Mouse (Mus musculus): ENCODE results near the gene Gdpd5.
"Not testable (repeated sequence)": the region's sequence is repeated elsewhere in the genome, so short reads cannot be mapped to it uniquely, and the experiment has no call there.

The Gdpd5 gene

DNA sequence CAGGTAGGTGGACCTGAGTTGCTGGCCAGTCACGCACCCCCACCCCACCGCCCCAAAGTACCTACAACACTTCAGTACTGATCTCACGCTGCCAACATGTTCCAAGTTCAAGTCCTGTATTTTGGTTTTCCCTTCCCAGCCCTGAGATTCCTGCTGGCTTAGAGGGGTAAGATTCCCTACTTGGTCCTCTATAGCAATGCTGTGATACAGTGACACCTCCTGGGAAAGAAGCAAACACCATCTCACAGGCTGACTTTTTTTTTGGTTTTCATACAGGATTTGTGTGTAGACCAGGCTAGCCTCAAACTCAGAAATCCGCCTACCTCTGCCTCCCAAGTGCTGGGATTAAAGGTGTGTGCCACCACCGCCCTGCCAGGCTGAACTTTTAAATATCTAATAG lies 96.0 kb downstream of the Gdpd5 start:
- DNase-seq, result no peak

DNA sequence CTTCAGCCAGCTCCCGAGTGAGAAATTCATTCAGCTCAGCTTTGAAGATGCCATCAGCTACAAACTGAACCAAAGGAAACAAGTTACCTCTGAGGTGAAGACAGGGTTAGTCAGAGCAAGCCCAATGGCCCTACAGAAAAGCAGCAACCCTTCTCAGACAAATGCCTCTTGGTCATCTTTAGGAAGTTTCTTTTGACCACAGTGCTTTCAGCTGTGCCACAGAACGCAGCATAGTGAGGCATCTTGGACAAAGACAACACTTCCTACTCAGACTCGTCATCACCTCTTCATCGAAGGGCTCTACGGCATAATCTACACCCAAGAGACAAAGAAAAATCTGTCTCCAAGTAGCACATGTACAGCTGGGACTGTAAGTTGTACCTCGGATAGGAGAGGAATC lies 101.4 kb downstream of the Gdpd5 start:
- DNase-seq, result no peak

GRCm38 (mm10) chr7:99483271-99483923 lies 102.2 kb downstream of the Gdpd5 start, which contains the start of gene Rps3:
TSS of gene Rps3 (minus strand) at chr7:99483738.
- DNase-seq, result peak; percentile 93 to 94

DNA sequence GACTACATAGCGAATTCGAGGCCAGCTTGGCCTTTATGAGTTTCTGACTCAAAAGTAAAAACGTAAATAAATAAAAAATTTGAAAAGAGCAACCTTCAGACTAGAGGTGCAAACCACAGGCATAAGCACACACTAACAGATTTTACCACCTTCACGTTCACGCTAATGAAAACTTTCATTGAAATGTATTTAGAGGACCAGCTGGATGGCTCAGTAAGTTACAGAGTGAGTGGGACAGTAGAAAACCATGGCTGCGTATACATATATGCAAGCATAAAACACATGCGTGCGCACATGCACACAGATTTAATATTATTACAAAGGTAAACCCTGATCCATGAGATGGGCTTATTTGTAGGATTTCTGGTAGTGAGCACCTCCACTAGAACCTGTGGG lies 102.7 kb downstream of the Gdpd5 start:
- DNase-seq, result no peak

- no peak for DNase-seq
These were observed 103.5 kb downstream of the Gdpd5 start for GRCm38 (mm10) chr7:99484679-99485078.

DNA sequence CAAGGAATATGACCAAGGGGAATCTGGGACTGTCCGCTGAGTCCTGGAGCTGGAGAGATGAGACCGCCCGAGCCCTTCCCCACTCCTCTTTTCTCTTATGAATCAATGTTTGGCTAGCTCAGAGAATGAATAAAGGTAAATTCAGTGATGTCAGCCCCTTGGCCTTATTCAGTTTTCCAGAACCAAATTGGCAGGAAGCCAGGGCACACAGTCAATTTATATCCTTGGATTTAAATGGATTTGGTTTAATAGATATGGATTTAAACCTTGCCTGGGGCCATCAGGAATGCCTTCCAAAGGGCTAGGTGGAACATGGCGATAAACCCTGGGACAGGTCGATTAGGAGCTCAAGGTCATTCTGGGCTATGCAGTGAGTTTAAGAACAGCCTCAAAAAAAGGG lies 108.5 kb downstream of the Gdpd5 start:
- DNase-seq, result no peak

DNA sequence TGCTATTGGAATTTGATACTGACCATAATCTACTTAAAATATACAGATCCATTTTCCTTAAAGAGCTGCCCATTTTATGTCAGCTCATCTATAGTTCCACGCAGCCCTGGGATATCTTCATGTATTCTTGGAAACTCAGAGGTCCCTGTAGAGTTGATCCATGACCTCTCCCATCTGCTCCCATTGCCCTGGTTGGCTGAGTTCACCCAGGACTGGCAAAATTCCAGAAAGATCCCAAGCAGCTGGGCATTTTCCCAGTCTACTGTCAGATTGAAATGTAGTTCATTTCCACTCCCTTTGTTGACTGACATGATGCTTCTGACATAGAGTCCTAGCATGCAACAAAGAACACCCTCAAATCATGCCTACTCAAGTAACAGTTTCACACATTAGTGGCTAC lies 117.9 kb downstream of the Gdpd5 start:
- no peak for DNase-seq

- DNase-seq, result peak; percentile 86 to 92
These were observed 119.0 kb downstream of the Gdpd5 start for GRCm38 (mm10) chr7:99500201-99500600.

DNA sequence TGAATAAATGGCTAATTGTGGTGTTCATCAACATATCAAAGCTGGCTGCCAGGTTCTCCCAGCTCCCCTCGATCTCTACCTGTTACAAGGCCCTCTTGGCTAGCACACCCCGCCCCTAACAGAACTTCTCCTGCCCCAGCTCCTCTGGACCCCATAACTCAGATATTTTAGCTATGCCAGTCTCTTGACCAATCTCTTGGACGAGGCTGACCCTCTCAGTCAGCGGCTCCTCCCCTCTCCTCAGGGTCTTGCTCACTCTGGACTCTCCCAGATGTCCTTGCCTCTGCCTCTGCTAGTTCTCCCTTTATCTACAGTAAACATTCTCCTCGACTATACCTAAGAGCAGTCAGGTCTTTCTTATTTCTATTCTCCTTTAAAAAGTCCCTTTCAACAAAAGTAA lies 119.4 kb downstream of the Gdpd5 start:
- no peak for DNase-seq

DNA sequence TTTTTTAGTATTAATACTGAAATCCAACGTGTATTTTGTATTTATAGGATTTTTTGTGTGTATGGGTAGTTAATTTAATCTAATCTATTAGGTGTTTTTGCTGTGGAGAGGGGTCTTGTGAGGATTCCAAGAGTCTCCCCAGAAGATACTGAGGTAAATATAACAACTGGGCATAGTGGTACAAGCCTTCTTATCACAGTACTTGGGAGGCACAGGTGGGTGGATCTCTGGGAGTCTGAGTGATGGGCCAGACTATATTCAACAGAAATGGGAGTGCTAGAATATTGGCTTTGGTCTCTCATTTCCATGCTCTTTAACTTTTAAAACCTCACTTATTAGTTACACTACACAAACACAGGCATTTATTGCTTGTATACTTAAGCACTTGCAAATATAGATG lies 119.9 kb downstream of the Gdpd5 start:
- DNase-seq, result no peak

- no peak for DNase-seq
These were observed 123.3 kb downstream of the Gdpd5 start for GRCm38 (mm10) chr7:99504556-99504955.

- DNase-seq, result not testable (repeated sequence)
These were observed 127.0 kb downstream of the Gdpd5 start for GRCm38 (mm10) chr7:99508187-99508586.

- DNase-seq, result peak; percentile 17 to 47
These were observed 128.9 kb downstream of the Gdpd5 start for GRCm38 (mm10) chr7:99510087-99510501.
